Mouse (Mus musculus): ENCODE results near the gene Nup93. TPM values are rescaled to one million over a fixed set of nuclear protein-coding genes. Genes with fewer than 3 reads are reported as not detected.

Gene Nup93
- polyA plus RNA-seq, 1 experiment: 32.8 TPM

- no peak for DNase-seq (ENCODE audit: extremely low spot score in 1 of 2, low spot score in 1 of 2)
Observed at GRCm38 (mm10) chr8:94306989-94307513, 92.7 kb downstream of the Nup93 start.

GRCm38 (mm10) chr8:94307652-94308051 is 93.3 kb downstream of the Nup93 start:
- DNase-seq (ENCODE audit: extremely low spot score in 1 of 2, low spot score in 1 of 2): no peak

GRCm38 (mm10) chr8:94314069-94314468 is 99.7 kb downstream of the Nup93 start:
- DNase-seq (ENCODE audit: extremely low spot score in 1 of 2, low spot score in 1 of 2): no peak

- DNase-seq (ENCODE audit: extremely low spot score in 1 of 2, low spot score in 1 of 2): no peak
Observed at GRCm38 (mm10) chr8:94317249-94317648, 102.9 kb downstream of the Nup93 start.

- no peak for DNase-seq (ENCODE audit: extremely low spot score in 1 of 2, low spot score in 1 of 2)
Observed at GRCm38 (mm10) chr8:94317691-94318090, 103.3 kb downstream of the Nup93 start.

- no peak for DNase-seq (ENCODE audit: extremely low spot score in 1 of 2, low spot score in 1 of 2)
Observed at GRCm38 (mm10) chr8:94320036-94320435, 105.7 kb downstream of the Nup93 start.

GRCm38 (mm10) chr8:94322083-94322482 is 107.7 kb downstream of the Nup93 start:
- no peak for DNase-seq (ENCODE audit: extremely low spot score in 1 of 2, low spot score in 1 of 2)

GRCm38 (mm10) chr8:94323041-94323440 is 108.7 kb downstream of the Nup93 start:
- peak in 1 of 2 experiments; percentile 61 for DNase-seq (ENCODE audit: extremely low spot score in 1 of 2, low spot score in 1 of 2)

GRCm38 (mm10) chr8:94324071-94324470 is 109.7 kb downstream of the Nup93 start:
- DNase-seq (ENCODE audit: extremely low spot score in 1 of 2, low spot score in 1 of 2): no peak

- DNase-seq (ENCODE audit: extremely low spot score in 1 of 2, low spot score in 1 of 2): no peak
Observed at GRCm38 (mm10) chr8:94326016-94326415, 111.7 kb downstream of the Nup93 start.

GRCm38 (mm10) chr8:94328932-94329728 is 114.8 kb downstream of the Nup93 start, which contains the start of gene Slc12a3:
Gene Slc12a3 (plus strand): TSS chr8:94329201.
- no peak for DNase-seq (ENCODE audit: extremely low spot score in 1 of 2, low spot score in 1 of 2)

GRCm38 (mm10) chr8:94330733-94331132 is 116.4 kb downstream of the Nup93 start:
- DNase-seq (ENCODE audit: extremely low spot score in 1 of 2, low spot score in 1 of 2): peak in 1 of 2 experiments; percentile 75

- no peak for DNase-seq (ENCODE audit: extremely low spot score in 1 of 2, low spot score in 1 of 2)
Observed at GRCm38 (mm10) chr8:94333345-94333744, 119.0 kb downstream of the Nup93 start.

- no peak for DNase-seq (ENCODE audit: extremely low spot score in 1 of 2, low spot score in 1 of 2)
Observed at GRCm38 (mm10) chr8:94337559-94337958, 123.2 kb downstream of the Nup93 start.

GRCm38 (mm10) chr8:94340796-94341195 is 126.4 kb downstream of the Nup93 start:
- DNase-seq (ENCODE audit: extremely low spot score in 1 of 2, low spot score in 1 of 2): no peak

GRCm38 (mm10) chr8:94342691-94343090 is 128.3 kb downstream of the Nup93 start:
- no peak for DNase-seq (ENCODE audit: extremely low spot score in 1 of 2, low spot score in 1 of 2)

- DNase-seq (ENCODE audit: extremely low spot score in 1 of 2, low spot score in 1 of 2): peak; percentile 63 to 94
Observed at GRCm38 (mm10) chr8:94343290-94343689, 128.9 kb downstream of the Nup93 start.

- DNase-seq (ENCODE audit: extremely low spot score in 1 of 2, low spot score in 1 of 2): no peak
Observed at GRCm38 (mm10) chr8:94343778-94344320, 129.5 kb downstream of the Nup93 start.

- DNase-seq (ENCODE audit: extremely low spot score in 1 of 2, low spot score in 1 of 2): no peak
Observed at GRCm38 (mm10) chr8:94345657-94346056, 131.3 kb downstream of the Nup93 start.

GRCm38 (mm10) chr8:94346264-94346663 is 131.9 kb downstream of the Nup93 start:
- DNase-seq (ENCODE audit: extremely low spot score in 1 of 2, low spot score in 1 of 2): no peak

GRCm38 (mm10) chr8:94348425-94348824 is 134.1 kb downstream of the Nup93 start:
- DNase-seq (ENCODE audit: extremely low spot score in 1 of 2, low spot score in 1 of 2): no peak

- DNase-seq (ENCODE audit: extremely low spot score in 1 of 2, low spot score in 1 of 2): no peak
Observed at GRCm38 (mm10) chr8:94354069-94354531, 139.7 kb downstream of the Nup93 start.

Data from frontal cortex, adult 2 months (tissue).